Mouse (Mus musculus) ES-Bruce4 (cell line): ENCODE data around the gene Cep41.

ENCODE experiments used
- CTCF ChIP-seq: IDR thresholded peaks from one replicate; pipeline ENCODE4 v1.8.1; 2011; ENCODE audit warnings: low read depth, low read length
- EP300 ChIP-seq: IDR thresholded peaks from 2 replicates; pipeline ENCODE4 v1.6.1; 2011; ENCODE audit warnings: low read depth, low read length; ENCODE audit not compliant: insufficient read depth

GRCm38 (mm10) chr6:30734465-30734864 lies 40.9 kb upstream of the Cep41 start:
- no peak for TF ChIP-seq CTCF
- no peak for TF ChIP-seq EP300
